Mouse (Mus musculus) thymus, postnatal 10 days (tissue): ENCODE data around the gene Ppfibp2.

Experiments used
- DNase-seq, 2 experiments: peaks; one replicate each; pipeline ENCODE4 v3.0.0; 2021; ENCODE audit warnings: low spot score in 2 of 2

The Ppfibp2 gene

GRCm38 (mm10) chr7:107756748-107757147 is 161.7 kb downstream of the Ppfibp2 start:
- DNase-seq: no peak

- DNase-seq: no peak
These were observed 162.5 kb downstream of the Ppfibp2 start, which contains the start of gene Cyb5r2 for GRCm38 (mm10) chr7:107757308-107758151. Gene Cyb5r2 (minus strand): TSS chr7:107758032.

- DNase-seq: no peak
These were observed 175.8 kb downstream of the Ppfibp2 start for GRCm38 (mm10) chr7:107770812-107771211.

- no peak for DNase-seq
These were observed 183.2 kb downstream of the Ppfibp2 start for GRCm38 (mm10) chr7:107778216-107778615.

GRCm38 (mm10) chr7:107779611-107780010 is 184.6 kb downstream of the Ppfibp2 start:
- peak in 1 of 2 experiments; percentile 6 for DNase-seq

GRCm38 (mm10) chr7:107787977-107788620 is 193.1 kb downstream of the Ppfibp2 start:
- DNase-seq: no peak

- DNase-seq: no peak
These were observed 201.5 kb downstream of the Ppfibp2 start for GRCm38 (mm10) chr7:107796500-107796899.
